Mouse (Mus musculus) layer of hippocampus, postnatal 14 days (tissue): Measurements from ENCODE around the gene Atxn1. TPM values are rescaled to one million over a fixed set of nuclear protein-coding genes. Genes with fewer than 3 reads are reported as not detected.
A peak's percentile ranks its signal among the peaks of the same experiment; 100 is the strongest.

Experiments used
- DNase-seq, 2 experiments: peaks; one replicate each; pipeline ENCODE4 v3.0.0; 2021 to 2022; ENCODE audit warnings: low spot score in 2 of 2, mixed read lengths in 1 of 2
- total RNA-seq, 2 experiments: library from RNA; stranded (reverse); gene quantifications; 2 replicates each; pipeline ENCODE4 v1.2.3; 2021

The Atxn1 gene
- total RNA-seq, 2 experiments from 2014 or later, result 92.4 to 124 TPM

DNA sequence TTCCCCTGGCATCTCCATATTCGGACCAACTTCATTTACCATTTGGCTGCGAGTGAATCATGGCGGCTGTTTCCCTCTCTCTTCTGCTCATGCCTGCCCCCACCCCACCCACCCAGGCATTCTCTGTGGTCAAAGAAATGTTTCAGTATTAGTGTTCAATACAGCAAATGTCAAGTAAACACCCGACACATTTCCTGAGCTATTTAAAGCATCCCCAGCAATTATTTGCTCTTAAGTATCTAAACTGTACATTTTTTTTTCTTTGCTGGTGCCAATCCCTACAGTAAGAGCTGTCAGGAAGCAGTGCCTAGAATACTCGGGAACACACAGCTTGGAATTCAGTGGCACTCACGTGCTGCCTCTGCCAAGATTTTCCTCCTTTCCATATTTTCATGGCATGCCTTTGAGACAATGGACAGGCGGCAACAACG is 32.3 kb downstream of the Atxn1 start:
- DNase-seq, result no peak

- DNase-seq, result no peak
Observed at GRCm38 (mm10) chr13:45931891-45932290, 32.9 kb downstream of the Atxn1 start.

DNA sequence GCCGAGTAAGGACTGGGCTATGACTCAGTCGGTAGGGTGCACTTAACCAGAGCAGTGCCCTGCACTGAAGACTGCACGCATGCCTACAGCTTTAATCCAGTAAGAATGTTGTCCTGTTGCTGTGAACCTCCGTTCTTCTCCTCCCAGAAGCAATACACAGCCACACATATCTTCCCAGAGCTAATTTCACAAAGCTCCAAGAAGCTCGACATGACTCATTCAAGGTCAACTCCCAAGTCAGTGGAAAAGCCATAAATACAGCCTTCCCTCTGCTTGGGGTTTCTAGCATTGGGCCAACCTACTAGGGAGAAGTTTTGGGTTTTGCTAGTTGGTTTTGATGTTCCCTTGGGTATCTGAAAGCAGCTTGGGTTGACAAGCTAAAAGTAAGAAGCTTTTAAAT is 33.6 kb downstream of the Atxn1 start:
- no peak for DNase-seq

- DNase-seq, result no peak
Observed at GRCm38 (mm10) chr13:45929744-45930143, 35.1 kb downstream of the Atxn1 start.

DNA sequence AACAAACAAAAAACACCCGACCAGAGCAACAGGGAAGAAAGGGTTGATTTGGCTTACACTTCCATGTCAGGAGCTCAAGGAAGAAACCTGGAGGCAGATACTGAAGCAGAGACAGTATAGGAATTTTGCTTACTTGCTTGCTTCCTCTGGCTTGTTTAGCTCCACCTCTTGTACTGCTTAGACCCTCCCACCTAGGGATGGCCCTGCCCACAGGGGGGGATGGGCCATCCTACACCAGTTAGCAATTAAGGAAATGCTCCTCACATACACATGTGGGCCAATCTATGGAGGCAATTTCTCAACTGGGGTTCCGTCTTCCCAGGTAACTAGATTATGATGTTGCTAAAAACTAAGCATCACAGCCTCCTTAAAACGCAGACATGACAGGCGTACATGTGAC is 39.5 kb downstream of the Atxn1 start:
- DNase-seq, result no peak

GRCm38 (mm10) chr13:45924555-45924954 is 40.3 kb downstream of the Atxn1 start:
- DNase-seq, result no peak

DNA sequence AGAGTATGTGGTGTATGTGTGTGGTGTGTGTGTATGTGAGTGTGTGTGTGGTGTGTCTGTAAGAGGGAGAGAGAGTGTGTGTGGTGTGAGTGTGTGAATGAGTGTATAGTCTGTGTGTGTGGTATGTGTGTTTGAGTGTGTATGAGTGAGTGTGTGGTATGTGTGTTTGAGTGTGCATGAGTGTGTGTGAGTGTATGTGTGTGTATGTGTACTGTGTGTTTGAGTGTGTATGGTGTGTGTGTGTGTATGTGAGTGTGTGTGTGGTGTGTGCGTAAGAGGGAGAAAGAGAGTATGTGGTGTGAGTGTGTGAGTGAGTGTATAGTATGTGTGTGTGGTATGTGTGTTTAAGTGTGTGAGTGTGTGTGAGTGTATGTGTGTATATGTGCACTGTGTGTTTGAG is 41.7 kb downstream of the Atxn1 start:
- DNase-seq, result no peak

GRCm38 (mm10) chr13:45922467-45922866 is 42.3 kb downstream of the Atxn1 start:
- DNase-seq, result no peak

- DNase-seq, result no peak
Observed at GRCm38 (mm10) chr13:45918956-45919711, 45.7 kb downstream of the Atxn1 start.

- DNase-seq, result no peak
Observed at GRCm38 (mm10) chr13:45918006-45918380, 46.8 kb downstream of the Atxn1 start.

DNA sequence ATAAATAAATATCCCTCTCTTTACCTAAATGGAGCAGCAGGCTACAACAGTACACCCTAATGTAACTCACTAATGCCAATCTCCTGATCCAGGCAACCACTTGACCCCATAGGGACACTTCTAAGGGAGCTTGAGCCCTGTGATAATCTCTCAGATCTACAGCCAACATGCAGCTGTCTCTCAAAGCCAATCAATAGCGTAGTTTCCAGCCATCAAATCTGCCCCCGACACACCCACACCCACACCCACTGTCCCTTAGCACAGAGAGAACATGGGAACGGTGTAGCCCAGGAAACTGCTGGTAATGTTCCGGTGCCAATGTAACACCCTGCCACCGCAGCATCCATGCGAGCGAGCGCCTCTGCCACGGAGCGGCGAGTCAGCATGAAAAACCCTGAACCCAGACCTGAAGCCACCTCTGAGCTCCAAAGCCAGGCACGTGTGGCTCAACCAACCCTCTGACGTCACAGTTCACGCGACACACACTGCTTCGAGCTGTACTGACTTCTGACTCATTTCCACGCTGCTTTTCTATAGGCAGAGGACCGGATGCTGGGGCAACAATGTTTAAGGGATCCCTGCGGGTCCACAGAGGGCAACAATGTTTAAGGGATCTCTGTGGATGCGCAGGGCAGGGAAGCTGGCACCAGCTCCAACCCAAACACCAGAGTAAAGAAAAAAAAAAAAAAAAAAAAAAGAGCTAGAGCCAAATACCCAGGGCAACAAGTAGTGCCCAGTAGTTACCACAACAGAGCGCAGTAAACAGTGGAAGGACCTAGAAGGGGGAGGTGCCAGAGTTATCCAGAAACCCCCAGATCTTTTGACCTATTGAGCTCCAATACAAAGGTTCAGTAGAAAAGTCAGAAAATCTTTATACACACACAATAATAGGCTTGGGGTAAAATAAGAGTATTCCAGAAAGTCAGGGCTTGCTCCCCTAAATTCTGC is 47.5 kb downstream of the Atxn1 start:
- no peak for DNase-seq

DNA sequence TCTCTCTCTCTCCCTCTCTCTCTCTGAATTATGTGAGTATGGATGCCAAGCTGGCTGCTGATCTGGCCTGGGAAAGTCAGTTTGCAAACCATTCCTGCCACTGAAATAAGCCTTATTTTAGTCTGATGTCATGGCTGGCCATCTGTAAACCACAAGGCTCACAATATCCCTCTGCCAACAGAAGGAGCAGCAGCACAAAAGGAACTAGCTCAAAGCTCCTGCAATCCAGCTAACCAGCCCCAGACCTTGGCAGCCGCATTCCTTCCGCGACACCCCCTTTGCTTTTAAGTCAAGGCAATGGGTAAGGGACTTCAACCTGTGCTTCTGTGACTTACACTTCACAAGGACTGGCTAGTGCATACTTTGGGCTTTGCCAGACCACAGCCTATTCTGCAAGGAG is 48.9 kb downstream of the Atxn1 start:
- DNase-seq, result no peak

GRCm38 (mm10) chr13:45915026-45915425 is 49.8 kb downstream of the Atxn1 start:
- DNase-seq, result no peak

GRCm38 (mm10) chr13:45914117-45914516 is 50.7 kb downstream of the Atxn1 start:
- DNase-seq, result no peak

DNA sequence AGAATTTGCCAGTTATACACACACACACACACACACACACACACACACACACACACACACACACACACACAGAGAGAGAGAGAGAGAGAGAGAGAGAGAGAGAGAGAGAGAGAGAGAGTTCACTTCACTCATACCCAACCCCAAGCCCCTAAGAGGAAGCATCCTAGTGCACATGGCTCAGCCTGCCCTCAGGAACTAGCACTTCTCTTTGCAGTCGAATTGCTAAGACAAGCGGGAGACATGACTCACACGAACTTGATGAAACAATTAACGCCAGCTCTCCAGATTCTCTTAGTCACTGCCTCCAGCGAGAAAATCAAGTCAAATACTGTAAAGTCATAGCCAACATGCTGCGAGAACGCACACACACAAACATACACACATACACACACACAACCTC is 53.0 kb downstream of the Atxn1 start:
- DNase-seq, result no peak

GRCm38 (mm10) chr13:45911069-45911468 is 53.7 kb downstream of the Atxn1 start:
- no peak for DNase-seq

DNA sequence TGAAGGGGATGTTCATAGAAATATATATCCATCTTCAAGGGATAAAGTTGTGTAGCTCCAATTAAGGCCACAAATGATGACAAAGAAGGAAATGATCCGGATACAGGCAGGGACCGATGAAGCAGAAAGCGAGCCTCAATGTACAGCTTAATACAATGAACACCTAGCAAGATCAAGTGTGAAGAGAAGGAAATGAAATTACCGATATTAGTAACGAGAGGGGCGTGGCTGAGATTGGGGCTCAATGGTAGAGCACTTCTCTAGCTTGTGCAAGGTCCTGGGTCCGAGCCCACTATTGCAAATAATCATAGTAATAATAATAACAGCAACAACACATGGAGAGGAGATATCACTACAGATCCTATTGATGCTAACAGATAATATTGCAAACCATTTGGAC is 54.5 kb downstream of the Atxn1 start:
- DNase-seq, result no peak

- DNase-seq, result peak in 1 of 2 experiments; percentile 75
Observed at GRCm38 (mm10) chr13:45907181-45907691, 57.6 kb downstream of the Atxn1 start.

GRCm38 (mm10) chr13:45906438-45907166 is 58.2 kb downstream of the Atxn1 start:
- no peak for DNase-seq

GRCm38 (mm10) chr13:45904955-45905354 is 59.9 kb downstream of the Atxn1 start:
- DNase-seq, result no peak

GRCm38 (mm10) chr13:45904456-45904855 is 60.4 kb downstream of the Atxn1 start:
- no peak for DNase-seq
